Mouse (Mus musculus) G1E (cell line): Measurements from ENCODE around the gene Ralgapa1.
A peak's percentile ranks its signal among the peaks of the same experiment; 100 is the strongest.

ENCODE experiments used
- CTCF ChIP-seq: IDR thresholded peaks from 2 replicates; pipeline ENCODE4 v1.5.1; 2012; ENCODE audit warnings: low read depth, low read length, inconsistent platforms, mixed read lengths
- TAL1 ChIP-seq: conservative IDR thresholded peaks from 2 replicates; pipeline ENCODE4 v1.6.1; 2012; ENCODE audit warnings: low read depth, low read length, inconsistent platforms, mixed read lengths

DNA sequence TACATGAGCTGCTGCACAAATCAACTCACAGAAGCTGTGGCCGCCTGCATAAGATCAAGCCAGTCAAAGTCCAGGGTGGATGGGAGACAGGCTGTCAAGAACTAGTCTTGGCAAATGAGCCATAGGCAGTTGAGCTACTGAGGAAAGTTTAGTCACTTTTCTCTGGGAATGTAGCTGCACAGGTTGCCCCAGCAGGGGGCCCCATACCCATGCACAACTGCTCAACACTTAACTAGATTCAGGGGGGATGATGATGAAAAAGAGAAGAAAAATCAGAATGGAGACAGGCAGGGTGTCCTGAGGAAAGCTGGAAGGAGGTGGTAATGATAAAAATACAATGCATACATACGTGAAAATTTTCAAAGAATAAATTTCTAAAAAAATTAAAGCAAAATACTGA lies 42.7 kb downstream of the Ralgapa1 start:
- peak; percentile 38; the same call in 1 of the 2 replicates for TF ChIP-seq CTCF
- TF ChIP-seq TAL1: no peak
